Mouse (Mus musculus) liver, adult 2 months (tissue): ENCODE data around the gene Armh3. TPM values are rescaled to one million over a fixed set of nuclear protein-coding genes. Genes with fewer than 3 reads are reported as not detected.

Source experiments
- DNase-seq: peaks from one replicate; pipeline ENCODE4 v3.0.0-alpha.2; 2011; ENCODE audit warnings: low read depth, low spot score; ENCODE audit errors: extremely low read depth
- H3K27ac ChIP-seq: fragments of 200-500 bp; replicated peaks from 2 replicates; pipeline ENCODE4 v1.5.1; 2012; ENCODE audit warnings: low read depth, mild to moderate bottlenecking, control low read depth, inconsistent platforms, low read length; ENCODE audit not compliant: insufficient read depth
- H3K27me3 ChIP-seq: fragments of 200-500 bp; 2 replicates; pipeline ENCODE4 v1.6.1; 2012; ENCODE audit warnings: mild to moderate bottlenecking, moderate library complexity, low read length, inconsistent platforms; ENCODE audit not compliant: control insufficient read depth, insufficient read depth
- H3K36me3 ChIP-seq: fragments of 200-500 bp; 2 replicates; pipeline ENCODE4 v1.6.1; 2012; ENCODE audit warnings: low read length, inconsistent platforms; ENCODE audit not compliant: control insufficient read depth, insufficient read depth
- H3K4me1 ChIP-seq: fragments of 200-500 bp; 2 replicates; pipeline ENCODE4 v1.6.1; 2011; ENCODE audit warnings: low read length; ENCODE audit not compliant: control insufficient read depth, insufficient read depth
- H3K4me3 ChIP-seq: fragments of 200-500 bp; 2 replicates; pipeline ENCODE4 v1.5.1; 2011; ENCODE audit warnings: low read depth, mild to moderate bottlenecking, control low read depth, low read length, moderate library complexity; ENCODE audit not compliant: insufficient read depth
- H3K79me2 ChIP-seq: fragments of 200-500 bp; 2 replicates; pipeline ENCODE4 v1.6.1; 2012; ENCODE audit warnings: inconsistent platforms, mild to moderate bottlenecking, low read length, moderate library complexity; ENCODE audit not compliant: control insufficient read depth, insufficient read depth
- H3K9ac ChIP-seq: fragments of 200-500 bp; 2 replicates; pipeline ENCODE4 v1.6.1; 2012; ENCODE audit warnings: low read depth, mild to moderate bottlenecking, control low read depth, inconsistent platforms, low read length
- CTCF ChIP-seq: fragments of 200-500 bp; IDR thresholded peaks from 2 replicates; pipeline ENCODE4 v1.5.1; 2011; ENCODE audit warnings: low read depth, low read length, control low read depth
- POLR2A ChIP-seq: fragments of 200-500 bp; IDR thresholded peaks from 2 replicates; pipeline ENCODE4 v1.6.1; 2011; ENCODE audit warnings: low read length, control low read depth; ENCODE audit not compliant: insufficient read depth; ENCODE audit errors: extremely low read depth
- WGBS: fragments of 180-500 bp; shearing (Covaris S2); methylation state at CpG from one replicate; pipeline ENCODE4 v1.1.7; 2018; 5-methylcytosine and 5-hydroxymethylcytosine counted together
- polyA plus RNA-seq: library from polyadenylated mRNA; depleted of rRNA; stranded (reverse); fragments of >200 nt; gene quantifications from 2 replicates; pipeline ENCODE4 v1.2.3, GENCODE M21; 2012
- total RNA-seq: library from RNA; depleted of rRNA; stranded (reverse); fragments of >200 nt; gene quantifications from 2 replicates; pipeline ENCODE4 v1.2.3, GENCODE M21; 2014

Armh3 gene
- total and polyA plus RNA-seq, 2 experiments, result 3.8 to 5.2 TPM

- peaks cover 22% of the 10 kb centered on the region for H3K36me3 ChIP-seq
- no peak overlapping the region for H3K27ac ChIP-seq
- H3K79me2 ChIP-seq, result no peaks in the 10 kb centered on the region
- H3K4me3 ChIP-seq, result no peak overlapping the region
- DNase-seq, result no peak
- no peak overlapping the region for H3K9ac ChIP-seq
- 78% methylated on average over 2 of the region's 2 CpGs for WGBS
- no peaks in the 10 kb centered on the region for H3K4me1 ChIP-seq
- no peaks in the 10 kb centered on the region for H3K27me3 ChIP-seq
- TF ChIP-seq POLR2A (no peak), CTCF (no peak)
Observed at GRCm38 (mm10) chr19:45947764-45948163, 50.5 kb downstream of the Armh3 start.

- Histone ChIP-seq H3K4me3 (no peak overlapping the region), H3K36me3 (peaks cover 20% of the 10 kb centered on the region), H3K4me1 (no peaks in the 10 kb centered on the region), H3K27ac (no peak overlapping the region), H3K79me2 (no peaks in the 10 kb centered on the region), H3K9ac (no peak overlapping the region), H3K27me3 (no peaks in the 10 kb centered on the region)
- TF ChIP-seq CTCF, result no peak
- TF ChIP-seq POLR2A, result no peak
- no peak for DNase-seq
- WGBS, result 97% methylated on average over 2 of the region's 2 CpGs
Observed at GRCm38 (mm10) chr19:45947286-45947685, 51.0 kb downstream of the Armh3 start.

GRCm38 (mm10) chr19:45946541-45946940 lies 51.7 kb downstream of the Armh3 start:
- Histone ChIP-seq H3K79me2 (no peaks in the 10 kb centered on the region), H3K9ac (no peak overlapping the region), H3K4me1 (no peaks in the 10 kb centered on the region), H3K36me3 (peaks cover 20% of the 10 kb centered on the region), H3K4me3 (no peak overlapping the region), H3K27ac (no peak overlapping the region), H3K27me3 (no peaks in the 10 kb centered on the region)
- DNase-seq, result no peak
- TF ChIP-seq CTCF (no peak), POLR2A (no peak)
- 93% methylated on average over 9 of the region's 9 CpGs for WGBS

- H3K27me3 ChIP-seq, result no peaks in the 10 kb centered on the region
- H3K27ac ChIP-seq, result no peak overlapping the region
- TF ChIP-seq CTCF (no peak), POLR2A (no peak)
- no peak overlapping the region for H3K4me3 ChIP-seq
- H3K79me2 ChIP-seq, result no peaks in the 10 kb centered on the region
- no peak overlapping the region for H3K9ac ChIP-seq
- H3K4me1 ChIP-seq, result no peaks in the 10 kb centered on the region
- WGBS, result 98% methylated on average over 2 of the region's 2 CpGs
- peaks cover 20% of the 10 kb centered on the region for H3K36me3 ChIP-seq
- DNase-seq, result no peak
Observed at GRCm38 (mm10) chr19:45945986-45946385, 52.3 kb downstream of the Armh3 start.

GRCm38 (mm10) chr19:45943758-45944157 lies 54.5 kb downstream of the Armh3 start:
- Histone ChIP-seq H3K27me3 (no peaks in the 10 kb centered on the region), H3K9ac (no peak overlapping the region), H3K4me1 (no peaks in the 10 kb centered on the region), H3K79me2 (no peaks in the 10 kb centered on the region), H3K27ac (no peak overlapping the region), H3K4me3 (no peak overlapping the region), H3K36me3 (peaks cover 21% of the 10 kb centered on the region)
- WGBS, result 88% methylated on average over 4 of the region's 4 CpGs
- TF ChIP-seq CTCF, result no peak
- no peak for TF ChIP-seq POLR2A
- DNase-seq, result no peak

- TF ChIP-seq POLR2A (no peak), CTCF (no peak)
- H3K4me3 ChIP-seq, result no peak overlapping the region
- H3K4me1 ChIP-seq, result no peaks in the 10 kb centered on the region
- no peak for DNase-seq
- peaks cover 13% of the 10 kb centered on the region; the same call in 1 of the 2 replicates for H3K36me3 ChIP-seq
- H3K27ac ChIP-seq, result no peak overlapping the region
- no peaks in the 10 kb centered on the region for H3K79me2 ChIP-seq
- WGBS, result 76% methylated on average over 3 of the region's 3 CpGs
- H3K9ac ChIP-seq, result no peak overlapping the region
- H3K27me3 ChIP-seq, result no peaks in the 10 kb centered on the region
Observed at GRCm38 (mm10) chr19:45938064-45938463, 60.2 kb downstream of the Armh3 start.
